Mouse (Mus musculus) layer of hippocampus, adult 2 months (tissue): Measurements from ENCODE around the gene Snx4. TPM values are rescaled to one million over a fixed set of nuclear protein-coding genes. Genes with fewer than 3 reads are reported as not detected.

Experiments
- DNase-seq, 2 experiments: peaks; one replicate each; pipeline ENCODE4 v3.0.0; 2022; ENCODE audit warnings: low spot score in 2 of 2
- H3K27ac ChIP-seq: fragments of 200-600 bp; 2 replicates; pipeline ENCODE4 v1.8.1; 2022
- H3K4me3 ChIP-seq: fragments of 200-600 bp; 2 replicates; pipeline ENCODE4 v1.8.1; 2022; ENCODE audit warnings: mild to moderate bottlenecking
- CTCF ChIP-seq: fragments of 200-600 bp; conservative IDR thresholded peaks from 2 replicates; pipeline ENCODE4 v1.8.1; 2022; ENCODE audit warnings: antibody characterized with exemption, mild to moderate bottlenecking, moderate library complexity
- total RNA-seq, 2 experiments: library from RNA; stranded (reverse); gene quantifications; 2 replicates each; pipeline ENCODE4 v1.2.3; 2021

Gene Snx4
- total RNA-seq, 2 experiments from 2014 or later = 29.8 to 32.8 TPM

DNA sequence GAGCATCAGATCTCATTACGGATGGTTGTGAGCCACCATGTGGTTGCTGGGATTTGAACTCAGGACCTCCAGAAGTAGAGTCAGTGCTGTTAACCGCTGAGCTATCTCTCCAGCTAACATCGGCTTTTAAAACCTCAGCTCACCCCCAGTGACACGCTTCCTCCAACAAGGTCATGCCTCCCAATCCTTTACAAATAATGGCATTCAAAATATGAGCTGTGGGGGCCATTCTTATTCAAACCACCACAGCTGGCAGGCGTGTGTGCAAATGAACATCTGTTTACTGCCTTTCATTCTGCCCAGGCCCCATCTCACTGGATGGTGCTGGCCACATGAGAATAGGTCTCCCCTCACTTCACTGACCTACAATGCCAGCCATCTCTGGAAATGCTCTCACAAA, 4.7 kb upstream of the Snx4 start:
- DNase-seq = no peak
- no peak for TF ChIP-seq CTCF
- Histone ChIP-seq H3K4me3 (no peak overlapping the region), H3K27ac (no peak overlapping the region)

DNA sequence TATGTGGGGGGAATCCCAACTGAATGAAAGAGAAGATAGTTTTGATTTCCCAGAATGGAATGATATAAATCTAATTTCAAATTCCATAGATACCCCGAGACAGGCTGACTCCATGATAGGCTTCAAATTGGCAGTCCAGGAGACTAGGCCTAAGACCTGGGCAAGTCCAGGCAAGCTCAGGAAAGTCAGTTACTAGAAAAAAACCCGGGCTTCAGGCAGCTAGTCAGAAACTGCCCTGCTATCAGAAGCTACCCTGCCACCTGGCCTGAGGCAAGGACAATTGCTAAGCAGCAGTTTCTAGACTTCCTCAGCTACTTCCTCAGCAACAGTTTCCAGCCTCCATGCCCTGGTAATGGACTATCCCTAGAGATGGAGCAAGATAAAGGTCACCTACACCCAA, 4.2 kb upstream of the Snx4 start:
- TF ChIP-seq CTCF = no peak
- DNase-seq = no peak
- Histone ChIP-seq H3K4me3 (no peak overlapping the region), H3K27ac (no peak overlapping the region)

DNA sequence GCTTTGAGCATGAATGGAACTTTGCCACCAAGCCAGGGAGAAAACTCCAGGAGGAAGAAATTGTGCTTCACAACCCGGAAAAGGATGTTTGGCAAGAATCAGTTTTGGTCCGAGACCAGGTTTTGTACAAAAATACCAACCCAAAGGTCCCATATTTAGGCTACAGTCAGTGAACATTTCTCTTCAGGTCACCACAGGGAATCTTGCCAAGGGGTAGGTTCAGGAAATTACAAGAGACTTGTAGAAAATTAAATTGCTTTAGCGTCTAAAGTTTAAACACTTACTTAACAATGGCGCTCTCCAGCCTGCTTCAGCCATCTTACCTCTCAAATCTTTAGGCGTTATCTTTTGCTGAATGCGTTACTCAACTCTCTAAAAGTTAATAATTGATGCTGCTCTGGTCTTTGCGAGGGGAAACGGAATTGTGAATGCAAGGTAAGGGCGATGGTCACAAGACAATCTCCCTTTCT, 556 bp upstream of the Snx4 start:
- Histone ChIP-seq H3K27ac (peak overlapping the region; percentile 90), H3K4me3 (peak overlapping the region; percentile 89)
- peak in 1 of 2 experiments; percentile 11 for DNase-seq
- TF ChIP-seq CTCF = no peak

DNA sequence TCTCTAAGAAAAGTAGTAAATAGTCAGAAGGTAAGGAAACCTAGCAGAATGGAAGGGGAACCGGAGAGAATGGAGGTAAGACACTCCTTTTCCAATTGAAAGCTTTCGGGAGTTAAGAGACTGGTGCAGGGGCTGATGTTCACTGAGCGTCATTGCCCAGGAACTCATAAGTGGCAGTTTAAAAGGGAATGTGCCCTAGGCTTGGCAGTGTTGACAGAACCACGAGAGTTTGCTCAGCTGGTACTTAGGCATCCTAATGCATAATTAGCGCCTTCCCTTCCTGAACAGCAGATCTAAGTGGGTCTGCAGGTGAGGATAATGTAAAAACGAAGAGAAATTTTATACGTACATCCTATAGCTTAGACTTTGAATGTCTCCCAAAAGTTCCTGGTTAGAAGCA, 4.4 kb downstream of the Snx4 start:
- no peak overlapping the region for H3K4me3 ChIP-seq
- TF ChIP-seq CTCF = no peak
- H3K27ac ChIP-seq = no peak overlapping the region
- DNase-seq = no peak

DNA sequence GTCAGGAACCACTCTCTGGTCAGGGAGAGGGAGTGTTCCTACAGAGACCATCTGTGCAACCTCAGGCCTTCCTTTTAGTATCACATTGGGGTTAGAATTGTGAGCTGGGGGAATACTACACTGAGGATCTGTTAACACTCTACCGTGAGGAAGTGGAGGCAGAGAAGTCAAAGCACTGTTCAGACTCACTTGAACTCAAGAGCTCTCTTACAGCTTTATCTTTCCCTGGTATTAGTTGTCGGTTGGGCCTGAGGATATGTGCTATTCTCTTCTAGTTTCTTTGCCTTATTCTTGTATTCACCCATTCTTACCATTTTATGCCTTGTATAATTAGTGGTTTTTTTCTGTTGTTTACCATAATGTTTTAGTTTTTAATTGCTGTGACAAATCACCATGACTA, 7.3 kb downstream of the Snx4 start:
- no peak for DNase-seq
- TF ChIP-seq CTCF = no peak
- no peak overlapping the region for H3K4me3 ChIP-seq

DNA sequence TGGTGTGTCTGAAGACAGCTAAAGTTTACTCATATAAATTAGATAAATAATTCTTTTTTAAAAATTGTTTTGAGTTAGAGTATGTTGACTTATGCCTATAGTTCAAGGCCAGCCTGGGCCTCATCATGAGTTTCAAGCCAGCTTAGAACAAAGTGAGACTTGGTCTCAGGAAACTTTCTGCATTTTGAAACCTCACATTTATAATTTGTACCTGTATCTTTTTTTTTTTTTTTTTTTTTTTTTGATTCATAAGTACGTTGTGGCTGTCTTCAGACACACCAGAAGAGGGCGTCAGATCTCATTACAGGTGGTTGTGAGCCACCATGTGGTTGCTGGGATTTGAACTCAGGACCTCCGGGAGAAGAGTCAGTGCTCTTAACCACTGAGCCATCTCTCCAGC, 8.6 kb downstream of the Snx4 start:
- no peak for TF ChIP-seq CTCF
- no peak for DNase-seq
- Histone ChIP-seq H3K4me3 (no peak overlapping the region), H3K27ac (no peak overlapping the region)

More for the DNA sequence above, 7.3 kb downstream of the Snx4 start:
- no peak overlapping the region for H3K27ac ChIP-seq

DNA sequence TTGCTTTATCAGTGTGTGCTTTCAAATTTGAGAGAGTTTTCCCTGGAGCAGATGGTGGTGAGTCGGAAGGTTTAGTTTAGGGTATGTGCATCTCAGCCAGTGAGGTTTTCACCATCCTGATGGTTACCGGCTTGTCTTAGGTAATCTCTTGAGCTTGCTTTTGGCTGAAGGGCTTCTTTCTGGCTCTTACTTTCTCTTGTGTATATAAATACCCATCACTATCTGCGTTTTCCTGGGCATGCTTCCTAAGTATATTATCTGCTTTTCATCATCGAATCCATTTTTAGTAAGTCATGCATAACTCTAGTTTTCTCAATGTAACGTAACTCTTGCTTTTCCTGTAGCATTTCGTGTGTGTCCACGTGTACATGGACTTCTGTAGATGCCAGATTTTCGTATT, 9.6 kb downstream of the Snx4 start:
- Histone ChIP-seq H3K4me3 (no peak overlapping the region), H3K27ac (no peak overlapping the region)
- DNase-seq = no peak
- no peak for TF ChIP-seq CTCF

DNA sequence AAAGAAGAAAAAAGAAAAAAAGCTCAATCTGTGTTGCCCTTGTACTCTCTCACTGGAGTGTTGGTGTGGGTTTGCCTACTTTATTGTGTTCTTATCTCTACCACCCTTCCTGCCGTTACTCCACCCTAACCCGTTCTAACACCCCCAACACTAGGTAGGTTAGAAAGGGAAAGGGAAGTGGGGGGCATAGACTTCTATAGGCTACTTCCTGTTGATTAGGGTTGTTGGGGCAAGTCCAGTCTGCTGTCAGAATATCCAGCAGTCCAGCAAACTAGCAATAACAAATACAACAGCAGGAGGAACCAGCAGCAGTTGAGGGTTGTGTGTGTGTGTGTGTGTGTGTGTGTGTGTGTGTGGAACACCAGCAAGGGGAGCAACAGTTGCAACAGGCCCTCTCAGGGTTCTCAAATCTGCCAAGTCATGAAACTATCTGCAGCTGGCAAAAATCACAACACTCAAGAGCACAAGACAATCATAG, 10.4 kb downstream of the Snx4 start:
- TF ChIP-seq CTCF = no peak
- no peak for DNase-seq
- Histone ChIP-seq H3K4me3 (no peak overlapping the region), H3K27ac (no peak overlapping the region)

DNA sequence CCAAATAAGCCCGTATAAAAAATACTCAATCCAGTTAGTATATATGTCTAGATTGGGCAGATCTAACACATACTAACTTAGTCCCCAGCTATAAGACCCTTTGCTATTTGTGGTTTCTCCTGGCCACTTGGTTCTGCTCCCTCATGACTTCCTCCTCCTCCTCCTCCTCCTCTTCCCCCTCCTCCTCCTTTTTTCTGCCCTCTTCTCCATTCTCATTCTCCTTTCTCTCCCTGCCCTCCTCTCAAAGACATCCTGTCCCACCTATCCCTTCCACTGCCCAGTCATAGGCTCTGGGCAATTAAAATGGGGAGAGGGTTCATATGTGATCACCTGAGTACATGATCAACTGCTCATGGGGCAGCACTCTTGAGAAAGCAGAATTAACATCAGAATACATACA, 10.9 kb downstream of the Snx4 start:
- TF ChIP-seq CTCF = no peak
- no peak overlapping the region for H3K4me3 ChIP-seq
- H3K27ac ChIP-seq = no peak overlapping the region
- DNase-seq = no peak

DNA sequence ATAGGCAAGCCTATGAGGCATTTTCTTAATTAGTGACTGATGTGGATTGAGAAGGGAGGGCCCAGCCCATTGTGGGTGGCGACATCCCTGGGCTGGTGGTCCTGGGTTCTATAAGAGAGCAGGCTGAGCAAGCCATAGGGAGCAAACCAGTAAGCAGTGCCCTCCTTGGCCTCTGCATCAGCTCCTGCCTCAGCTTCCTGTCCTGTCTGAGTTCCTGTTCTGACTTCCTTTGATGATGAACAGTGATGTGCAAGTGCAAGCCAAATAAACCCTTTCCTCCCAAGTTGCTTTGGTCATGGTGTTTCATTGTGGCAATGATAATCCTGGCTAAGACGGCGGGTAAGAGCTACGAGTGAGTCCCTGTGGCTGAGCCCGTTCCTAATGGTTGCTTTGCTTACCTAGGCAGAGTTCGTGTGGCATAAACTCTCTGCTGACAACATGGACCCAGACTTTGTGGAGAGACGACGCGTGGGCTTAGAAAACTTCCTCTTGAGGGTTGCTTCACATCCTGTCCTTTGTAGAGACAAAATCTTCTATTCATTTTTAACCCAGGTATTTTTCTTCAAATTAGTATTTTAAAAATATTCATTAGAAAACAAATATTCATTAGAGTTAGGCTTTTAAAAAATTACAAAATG, 16.5 kb downstream of the Snx4 start:
- no peak for TF ChIP-seq CTCF
- DNase-seq = no peak
- H3K27ac ChIP-seq = no peak overlapping the region
- H3K4me3 ChIP-seq = no peak overlapping the region

DNA sequence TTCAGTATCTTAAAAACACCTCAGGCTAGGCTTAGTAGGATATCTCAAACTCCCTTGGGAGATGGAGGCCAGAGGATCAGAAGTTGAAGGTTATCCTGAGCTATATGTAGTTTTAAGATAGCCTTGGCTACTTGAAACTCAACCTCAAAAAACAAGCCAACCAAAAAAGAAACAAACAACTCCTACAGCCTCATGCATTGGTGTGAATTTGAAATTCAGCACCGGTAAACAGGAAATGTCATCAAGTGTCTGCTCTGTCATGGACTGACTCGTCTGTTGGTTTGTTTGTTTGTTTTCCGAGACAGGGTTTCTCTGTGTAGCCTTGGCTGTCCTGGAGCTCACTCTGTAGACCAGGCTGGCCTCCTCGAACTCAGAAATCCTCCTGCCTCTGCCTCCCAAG, 20.6 kb downstream of the Snx4 start:
- H3K4me3 ChIP-seq = no peak overlapping the region
- no peak for DNase-seq

DNA sequence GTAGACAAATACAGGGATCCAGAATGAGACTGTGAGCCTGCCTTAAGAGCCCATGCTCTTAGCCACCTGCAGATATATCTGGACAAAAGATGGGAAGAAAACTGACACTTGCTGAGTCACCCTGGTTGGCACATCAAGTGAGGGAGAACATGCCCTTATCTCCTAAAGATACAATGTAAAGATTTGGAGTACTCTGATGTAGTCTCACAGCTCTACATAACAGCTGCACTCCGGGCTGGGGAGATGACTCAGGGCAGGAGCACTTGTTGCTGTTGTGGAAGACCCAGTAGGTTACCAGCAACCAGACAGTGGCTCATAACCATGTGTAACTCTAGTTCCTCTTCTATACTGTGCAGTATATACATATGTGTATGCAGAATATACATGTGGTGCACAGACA, 31.8 kb downstream of the Snx4 start:
- no peak for DNase-seq

More for the DNA sequence above, 20.6 kb downstream of the Snx4 start:
- H3K27ac ChIP-seq = no peak overlapping the region
- no peak for TF ChIP-seq CTCF

DNA sequence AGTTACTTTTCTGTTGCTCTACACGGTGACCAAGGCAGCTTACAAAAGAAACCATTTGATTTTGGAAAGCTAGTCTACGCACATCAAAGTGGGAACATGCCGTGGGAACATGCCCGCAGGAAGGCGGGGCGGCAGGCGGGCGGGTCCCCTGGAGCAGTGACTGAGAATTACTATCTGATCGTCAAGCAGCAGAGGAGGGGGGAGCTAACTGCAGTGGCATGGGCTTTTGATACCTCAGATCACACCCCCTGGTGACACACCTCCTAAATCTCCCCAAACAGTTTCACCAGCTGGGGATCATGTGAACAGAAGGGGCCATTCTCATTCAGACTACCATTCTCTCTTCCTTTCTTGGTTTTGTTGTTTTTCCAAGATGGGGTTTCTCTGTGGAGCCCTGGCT, 37.3 kb downstream of the Snx4 start:
- no peak overlapping the region for H3K4me3 ChIP-seq
- no peak for DNase-seq
- no peak for TF ChIP-seq CTCF
- H3K27ac ChIP-seq = no peak overlapping the region

More for the DNA sequence above, 31.8 kb downstream of the Snx4 start:
- Histone ChIP-seq H3K4me3 (no peak overlapping the region), H3K27ac (no peak overlapping the region)
- no peak for TF ChIP-seq CTCF

DNA sequence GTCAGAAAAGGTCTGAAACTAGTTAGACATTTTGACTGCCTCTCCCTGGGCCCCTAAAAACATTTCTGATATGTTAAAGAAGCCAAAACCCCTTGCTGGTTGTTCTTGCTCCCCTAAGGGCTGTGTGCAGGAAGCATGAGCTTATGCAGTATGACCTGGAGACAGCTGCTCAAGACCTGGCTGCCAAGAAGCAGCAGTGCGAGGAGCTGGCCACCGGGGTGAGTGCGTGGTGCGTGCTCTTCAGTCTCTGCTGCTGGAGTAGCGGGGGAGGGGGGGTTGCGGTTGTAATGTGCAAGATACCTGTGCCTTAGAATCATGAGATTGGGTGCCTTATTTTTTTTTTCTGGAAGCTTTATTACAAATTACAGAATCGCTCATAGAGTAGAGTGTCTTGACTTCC, 38.7 kb downstream of the Snx4 start:
- TF ChIP-seq CTCF = no peak
- Histone ChIP-seq H3K27ac (no peak overlapping the region), H3K4me3 (no peak overlapping the region)
- DNase-seq = no peak

DNA sequence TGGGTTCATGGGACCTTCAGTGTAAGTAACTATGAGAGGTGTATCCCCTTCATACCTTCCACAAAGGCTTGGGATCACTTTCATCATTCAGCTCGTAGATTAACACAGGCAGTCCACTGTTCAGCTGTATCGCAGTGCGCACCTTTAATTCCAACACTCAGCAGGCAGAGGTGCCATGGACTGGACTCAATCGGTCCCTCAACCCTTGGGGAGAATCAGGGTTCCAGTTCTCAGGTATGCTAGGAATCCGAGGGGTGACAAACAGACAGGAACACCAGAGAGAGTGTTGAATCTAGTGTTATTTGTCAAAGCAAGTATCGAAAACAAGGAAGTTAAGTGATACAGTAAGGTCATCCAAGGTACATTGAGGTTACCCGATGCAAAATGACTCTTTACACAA, 41.0 kb downstream of the Snx4 start:
- no peak for TF ChIP-seq CTCF
- Histone ChIP-seq H3K27ac (no peak overlapping the region), H3K4me3 (no peak overlapping the region)
- no peak for DNase-seq
